Mouse (Mus musculus) lung, postnatal 36 days (tissue): ENCODE data around the gene Immp2l.

Experiments
- DNase-seq: peaks from one replicate; pipeline ENCODE4 v3.0.0; 2022; ENCODE audit warnings: mixed read lengths

Gene Immp2l

DNA sequence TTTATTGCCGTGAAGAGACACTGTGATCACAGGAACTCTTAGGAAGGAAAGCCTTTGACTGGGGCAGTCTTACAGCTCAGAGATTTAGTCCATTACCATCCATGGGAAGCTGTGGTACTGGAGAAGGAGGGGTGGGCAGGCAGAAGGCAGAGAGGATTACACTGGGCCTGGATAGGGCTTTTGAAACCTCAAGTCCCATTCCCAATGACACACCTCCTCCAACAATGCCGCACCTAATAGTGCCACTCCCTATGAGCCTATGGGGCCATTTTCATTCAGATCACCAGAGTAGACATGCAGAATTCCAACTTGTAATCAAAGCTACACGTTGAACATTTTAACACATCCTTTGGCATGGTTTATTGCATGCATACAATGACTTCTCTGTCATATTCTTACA, 29.0 kb downstream of the Immp2l start:
- DNase-seq: no peak

DNA sequence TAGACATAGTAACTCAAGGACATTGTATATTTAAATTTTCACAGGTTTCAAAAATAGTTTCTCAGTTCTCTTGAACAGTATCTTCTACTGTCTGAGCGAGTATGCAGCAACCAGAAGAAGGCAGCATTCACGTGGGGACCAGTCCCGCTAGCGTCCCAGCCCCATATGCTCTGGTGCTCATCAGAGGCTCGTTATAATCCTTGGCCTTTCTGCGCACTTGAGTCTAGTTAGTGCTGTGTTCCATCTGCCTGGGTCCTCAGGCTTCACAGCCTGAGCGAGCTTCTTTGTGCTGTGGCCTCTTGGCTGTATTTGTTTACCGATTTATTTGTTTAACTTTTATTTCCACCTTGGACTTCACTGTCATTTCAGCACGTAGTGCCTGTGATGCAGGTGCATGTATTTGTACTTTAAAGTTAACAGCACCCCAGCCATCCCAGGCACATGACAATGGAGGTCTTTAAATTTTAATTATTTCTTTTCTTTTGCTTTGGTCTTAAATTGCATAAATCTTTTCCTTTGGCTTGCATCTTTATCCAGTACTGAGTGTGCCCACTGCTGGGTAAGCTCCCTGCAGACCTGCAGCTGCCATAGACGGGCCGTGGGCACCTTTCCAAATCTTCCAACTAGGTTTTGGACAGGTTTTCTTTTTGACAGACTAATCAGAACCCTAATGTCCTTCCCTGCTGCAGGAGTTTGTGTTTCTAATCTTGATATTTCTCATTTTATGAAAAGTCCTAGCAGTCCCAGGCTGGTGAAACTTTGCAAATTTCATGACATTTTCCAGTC, 30.3 kb downstream of the Immp2l start:
- no peak for DNase-seq

DNA sequence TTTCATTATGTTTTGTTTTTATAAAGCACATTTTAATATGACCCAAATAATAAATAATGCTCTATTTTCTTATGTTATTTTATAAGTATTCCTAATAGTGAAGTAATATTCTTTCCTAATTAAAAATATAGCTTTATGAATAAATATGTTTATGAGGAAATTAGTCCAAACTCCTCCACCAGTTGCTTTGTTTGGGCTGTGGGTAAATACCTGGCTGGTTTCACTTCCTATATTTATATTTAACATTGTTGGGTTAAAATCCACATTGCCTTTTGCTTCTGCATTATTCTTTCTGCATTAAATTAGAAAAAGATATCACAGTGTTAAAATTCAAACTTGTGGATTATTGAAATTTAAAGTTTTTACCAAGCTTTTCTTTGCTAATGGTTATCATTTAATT, 32.1 kb downstream of the Immp2l start:
- no peak for DNase-seq

DNA sequence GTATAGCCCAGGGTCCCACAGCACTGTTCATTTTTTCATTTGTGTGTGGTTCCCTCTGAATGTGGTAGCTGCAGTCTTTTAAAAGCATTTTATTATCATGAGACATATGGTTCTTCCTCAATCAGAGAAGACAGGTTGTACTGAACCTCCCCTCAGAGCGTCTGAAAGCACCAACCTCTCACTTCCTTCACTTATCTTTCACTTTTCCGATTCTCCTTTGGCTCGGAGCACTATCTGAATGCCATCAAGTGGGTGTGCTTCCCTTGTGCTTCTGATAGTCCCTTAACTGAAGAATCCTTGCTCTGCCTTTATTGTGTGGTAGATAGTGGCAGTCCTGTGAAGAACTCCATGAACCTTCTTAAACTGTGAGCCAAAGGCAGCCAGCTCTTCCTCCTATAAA, 39.4 kb downstream of the Immp2l start:
- no peak for DNase-seq

DNA sequence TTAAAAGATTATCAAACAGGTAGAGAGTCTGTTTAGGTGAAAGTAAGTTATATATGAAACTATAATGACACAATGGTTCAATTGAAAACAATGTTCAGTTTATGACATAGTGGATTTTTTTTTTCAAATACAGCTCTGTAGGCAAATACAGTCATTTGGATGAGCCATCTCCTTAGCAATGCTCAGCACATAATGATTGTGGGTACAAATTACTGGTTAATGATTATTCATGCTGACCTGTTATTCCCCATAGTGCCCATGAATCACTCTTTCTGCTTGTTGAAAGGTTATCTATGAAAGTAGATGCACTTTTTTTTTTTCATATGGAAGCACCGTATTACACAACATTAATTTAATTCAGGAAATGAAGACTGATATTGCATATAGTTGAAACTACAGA, 58.0 kb downstream of the Immp2l start:
- DNase-seq: no peak

DNA sequence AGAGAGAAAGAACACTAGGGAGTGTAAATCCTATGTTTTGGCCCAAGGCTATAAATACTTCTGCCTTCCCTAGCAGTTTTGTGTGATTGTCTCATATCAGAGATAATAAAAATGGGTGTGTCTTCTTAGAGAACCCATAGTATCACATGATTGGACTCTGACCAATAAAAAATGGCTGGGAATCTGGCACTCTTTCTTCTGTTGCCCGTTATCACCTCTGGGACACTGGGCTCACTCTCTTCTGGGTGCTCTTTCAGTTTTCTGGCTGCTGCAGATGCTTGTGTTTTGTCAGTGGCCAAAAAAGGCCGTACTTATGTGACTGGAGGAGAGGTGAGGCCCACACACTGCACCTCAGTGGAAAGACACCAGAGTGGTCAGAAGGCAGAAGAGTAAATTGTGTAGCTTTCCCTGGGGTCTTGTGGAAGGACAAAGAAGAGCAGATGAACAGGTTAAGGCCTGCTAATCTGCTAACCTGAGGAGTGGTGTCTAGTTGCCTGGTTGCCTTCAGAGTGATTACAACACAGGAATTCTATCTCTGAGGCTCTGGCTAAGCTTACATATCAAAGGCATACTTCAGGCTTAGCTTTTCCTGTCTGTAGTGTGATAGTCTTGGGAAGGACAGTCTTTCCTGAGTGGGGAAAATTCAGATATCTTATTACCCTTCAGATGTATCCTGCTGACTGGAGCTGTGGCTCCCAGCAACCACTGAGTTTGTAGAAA, 60.6 kb downstream of the Immp2l start:
- DNase-seq: no peak

DNA sequence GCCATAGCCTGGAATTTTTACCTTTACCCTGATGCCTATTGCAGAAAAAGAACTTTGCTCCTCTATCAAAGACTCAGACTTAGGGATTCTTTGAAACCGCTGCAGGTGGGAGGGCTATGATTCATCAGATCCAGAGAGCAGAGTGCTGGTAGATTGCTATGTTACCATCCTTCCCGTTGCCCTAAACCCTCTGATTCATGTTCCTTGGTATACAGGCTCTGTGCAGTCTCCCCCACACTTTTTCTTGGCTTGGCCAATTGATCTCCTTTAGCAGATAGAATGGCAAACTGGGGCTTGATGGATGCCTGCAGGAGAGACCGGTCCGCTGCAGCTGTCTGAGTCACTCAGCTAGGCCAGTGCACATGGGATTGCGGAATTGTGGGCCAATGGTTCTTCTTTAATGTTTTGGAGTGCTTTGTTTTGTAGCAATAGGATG, 66.1 kb downstream of the Immp2l start:
- DNase-seq: no peak

DNA sequence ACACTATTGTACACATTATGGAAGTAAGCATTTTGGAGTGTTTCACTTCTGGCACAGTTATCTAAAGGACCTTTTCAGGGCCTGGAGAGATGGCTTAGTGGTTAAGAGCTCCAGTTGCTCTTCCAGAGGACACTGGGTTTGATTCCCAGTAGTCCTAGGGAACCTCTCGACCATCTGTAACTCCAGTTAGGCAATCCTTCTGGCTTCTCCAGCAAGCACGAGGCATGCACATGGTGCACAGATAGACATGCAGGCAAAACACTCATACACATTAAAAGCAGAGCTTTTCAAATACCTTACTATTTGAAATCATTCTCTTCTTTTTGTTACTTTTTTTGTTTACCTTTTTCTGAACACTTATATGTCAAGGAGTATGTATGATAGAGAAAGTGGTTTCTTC, 66.9 kb downstream of the Immp2l start:
- no peak for DNase-seq

DNA sequence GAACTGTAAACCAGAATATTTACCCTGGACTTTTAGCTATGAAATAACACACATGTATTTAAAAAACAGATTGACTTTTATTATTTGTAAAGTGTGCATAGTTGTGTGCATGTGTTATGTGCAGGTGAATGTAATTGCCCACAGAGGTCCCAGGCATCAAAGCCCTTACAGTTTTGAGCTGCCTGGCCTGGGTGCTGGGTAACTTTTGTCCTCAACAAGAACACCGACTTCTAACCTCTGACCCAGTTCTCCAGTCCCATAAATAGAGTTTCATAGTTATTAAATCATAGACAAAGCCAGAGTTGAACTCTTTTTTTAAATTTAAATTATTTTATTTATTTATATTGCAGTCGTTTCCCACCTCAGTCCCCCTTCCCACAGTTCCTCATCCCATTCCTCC, 67.4 kb downstream of the Immp2l start:
- no peak for DNase-seq

DNA sequence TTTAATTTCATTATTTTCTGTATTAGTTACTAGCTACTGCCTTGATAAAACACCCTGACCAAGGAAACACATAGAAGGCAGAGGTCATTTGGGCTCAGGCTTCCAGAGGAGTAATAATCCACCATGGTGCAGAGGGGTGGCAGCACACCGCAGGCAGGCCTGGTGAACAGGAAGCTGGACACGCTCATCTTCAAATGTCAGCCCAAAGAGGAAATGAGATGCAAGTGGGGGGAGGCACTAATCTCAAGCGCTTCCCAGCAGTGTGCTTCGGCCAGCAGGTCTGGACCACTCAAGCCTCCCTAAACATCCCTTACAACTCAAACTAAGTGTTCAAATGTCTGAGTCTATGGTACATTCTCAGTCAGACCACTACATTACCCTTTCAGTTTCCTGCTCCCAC, 72.2 kb downstream of the Immp2l start:
- no peak for DNase-seq

DNA sequence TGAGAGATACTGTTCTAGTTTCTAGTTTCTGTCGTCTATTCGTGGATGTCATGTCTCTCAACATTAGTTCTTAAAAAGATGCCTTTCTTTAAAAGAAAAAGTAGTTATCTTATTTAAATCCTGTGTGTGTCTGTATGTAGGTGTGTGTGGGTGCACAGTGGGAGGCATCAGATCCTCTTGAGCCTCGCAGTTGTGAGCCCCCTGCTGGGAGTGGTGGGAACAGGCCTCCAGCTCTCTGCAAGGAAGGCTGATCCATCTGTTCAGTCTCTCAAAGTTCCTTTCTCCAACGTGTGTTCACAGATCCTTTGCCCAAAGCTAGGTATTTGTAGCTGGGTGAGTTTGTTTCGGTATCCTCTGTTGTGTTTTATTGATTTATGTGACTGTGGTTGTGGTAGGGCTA, 73.5 kb downstream of the Immp2l start:
- DNase-seq: peak; percentile 51

DNA sequence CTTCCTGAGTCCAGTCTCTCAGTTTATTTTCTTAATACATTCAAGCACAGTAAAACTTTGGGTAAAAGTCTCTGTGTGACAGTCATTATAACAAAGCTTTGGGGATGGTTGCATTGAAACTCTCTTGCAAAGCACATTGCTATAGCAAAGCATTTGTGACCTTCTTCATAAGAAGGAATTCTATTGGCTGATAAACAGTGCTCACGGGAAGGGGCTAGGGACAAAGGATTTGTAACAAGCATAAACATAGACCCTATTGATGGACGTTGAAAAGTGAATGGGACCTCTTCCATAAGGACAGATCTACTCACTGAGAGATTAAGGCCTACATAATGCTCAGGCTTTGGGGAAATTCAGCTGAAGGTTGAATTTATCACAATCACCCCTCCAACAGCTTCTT, 85.1 kb downstream of the Immp2l start:
- DNase-seq: no peak

DNA sequence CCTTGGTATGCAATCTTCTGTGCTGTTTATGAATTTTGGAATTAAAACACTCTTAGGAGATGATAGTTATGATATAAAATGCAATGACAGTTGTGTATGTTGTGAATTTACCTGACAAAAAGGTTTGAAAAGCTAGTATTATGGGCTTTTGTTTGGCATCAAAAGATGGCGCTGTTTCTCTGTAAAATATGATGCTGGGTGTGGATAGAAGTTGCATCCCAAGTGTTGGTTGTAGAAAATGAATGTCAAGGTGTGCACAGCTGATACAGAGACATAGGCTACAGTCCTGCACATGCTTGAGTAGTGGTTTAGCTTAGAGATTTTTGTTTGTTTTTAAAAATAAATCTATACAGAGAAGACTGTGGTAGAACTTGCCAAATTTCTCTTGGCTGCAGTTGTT, 87.6 kb downstream of the Immp2l start:
- DNase-seq: peak; percentile 50

DNA sequence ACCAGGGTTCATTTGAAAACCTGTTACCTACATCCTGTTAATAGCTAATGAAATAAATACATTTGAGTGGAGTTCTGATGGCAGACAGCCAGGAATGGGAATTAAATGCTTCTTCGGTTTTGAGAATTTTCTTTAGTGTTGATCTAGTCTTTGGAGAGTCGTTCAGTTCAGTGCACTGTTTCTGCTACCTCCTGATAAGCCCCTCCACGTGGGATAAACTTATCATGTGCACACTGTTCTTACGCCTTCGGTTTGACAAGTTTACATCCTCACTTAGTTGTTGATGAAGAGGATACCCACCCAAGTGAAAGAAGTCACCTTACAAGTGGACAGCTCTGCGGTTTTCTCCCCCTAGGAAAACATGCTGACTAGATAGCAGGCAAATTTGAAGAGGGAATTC, 88.2 kb downstream of the Immp2l start:
- DNase-seq: no peak

DNA sequence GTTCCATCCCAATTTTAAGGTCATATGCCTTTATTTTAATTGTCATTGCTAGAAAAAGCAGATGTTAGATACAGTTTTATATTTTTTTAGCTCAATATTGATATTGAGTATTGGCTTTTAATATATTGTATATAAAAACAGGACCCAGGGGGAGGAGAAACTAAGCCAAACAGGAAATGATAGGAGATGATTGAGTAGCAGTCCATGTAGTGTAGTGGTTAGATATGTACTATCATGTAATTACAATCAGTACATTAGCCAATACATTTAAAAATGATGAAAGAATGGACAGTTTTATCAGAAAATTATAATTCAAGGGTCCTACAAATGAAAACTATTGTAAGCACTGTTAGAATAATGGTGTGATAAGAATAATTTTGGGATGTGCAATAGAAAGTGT, 94.5 kb downstream of the Immp2l start:
- no peak for DNase-seq

DNA sequence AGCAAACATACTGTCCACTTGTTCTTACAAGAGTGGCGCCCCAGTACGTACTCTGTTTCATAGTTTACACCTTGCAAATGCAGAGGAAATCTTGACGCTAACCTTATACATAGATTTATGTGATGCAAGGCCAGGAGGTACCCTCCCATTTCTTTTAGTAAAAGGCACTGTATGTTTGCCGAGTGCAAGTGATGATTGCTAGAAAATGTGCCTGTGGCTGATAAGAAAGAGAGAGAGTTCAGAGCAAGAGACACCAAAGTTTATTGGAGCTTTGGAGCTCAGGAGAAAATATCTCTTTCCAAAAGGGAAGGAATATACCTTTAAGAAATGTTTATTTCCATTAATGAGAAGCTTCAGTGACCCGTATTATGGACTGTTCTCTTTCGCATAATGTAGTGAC, 95.8 kb downstream of the Immp2l start:
- no peak for DNase-seq

DNA sequence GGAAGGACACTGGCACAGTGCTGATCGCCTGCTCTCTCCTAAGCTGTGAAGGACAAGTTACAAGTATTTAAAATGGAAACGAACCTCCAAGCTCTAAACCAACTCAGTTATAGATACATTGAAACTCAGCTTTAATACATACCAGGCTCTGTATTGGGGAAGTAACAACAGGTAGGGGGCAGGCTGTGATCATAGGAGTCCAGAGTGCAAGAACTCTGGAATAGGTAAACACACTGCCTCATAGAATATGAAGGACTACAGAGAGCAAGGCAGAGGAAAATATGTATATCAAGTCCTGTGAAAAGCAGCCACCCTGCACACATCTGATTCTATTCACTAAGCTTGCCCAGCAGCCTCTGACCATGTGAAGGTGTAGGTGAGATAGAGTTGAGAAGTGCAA, 99.3 kb downstream of the Immp2l start:
- no peak for DNase-seq

DNA sequence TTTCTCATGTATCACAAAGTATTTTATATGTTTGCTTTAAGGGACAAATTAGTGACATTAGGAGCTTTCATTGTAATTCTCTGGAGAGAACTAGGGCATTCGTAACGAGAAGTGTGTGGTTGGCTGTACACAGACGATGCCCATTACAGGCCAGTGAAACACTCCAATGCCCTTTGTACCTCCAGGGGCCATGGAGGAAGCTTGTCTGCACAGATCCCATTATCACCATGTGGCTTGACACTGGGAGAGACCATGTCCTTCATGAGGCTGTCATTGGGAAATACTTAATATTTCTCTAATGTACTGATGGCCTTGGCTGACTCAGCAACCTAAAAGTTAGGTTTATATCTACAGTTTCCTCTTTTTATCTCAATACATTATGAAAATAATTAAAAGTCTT, 111.0 kb downstream of the Immp2l start:
- DNase-seq: no peak

DNA sequence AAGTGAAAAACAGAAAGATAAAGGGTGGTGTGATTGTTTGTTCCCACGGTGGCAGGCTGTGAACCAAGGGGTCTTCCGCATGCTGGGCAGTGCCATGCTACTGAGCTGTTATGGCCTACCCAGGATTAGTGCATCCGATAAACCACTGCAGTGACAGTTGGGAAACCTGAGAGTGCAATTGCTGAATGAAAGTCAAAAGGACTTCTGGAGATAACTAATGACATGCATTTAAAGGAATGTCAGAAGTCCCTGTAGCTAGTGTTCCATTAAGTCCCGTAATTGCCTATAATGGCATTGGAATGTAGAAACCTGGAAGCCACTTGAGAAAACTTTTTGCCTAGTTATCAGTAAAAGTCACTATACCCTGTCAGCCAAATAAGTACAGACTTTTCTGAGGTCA, 135.7 kb downstream of the Immp2l start:
- no peak for DNase-seq

DNA sequence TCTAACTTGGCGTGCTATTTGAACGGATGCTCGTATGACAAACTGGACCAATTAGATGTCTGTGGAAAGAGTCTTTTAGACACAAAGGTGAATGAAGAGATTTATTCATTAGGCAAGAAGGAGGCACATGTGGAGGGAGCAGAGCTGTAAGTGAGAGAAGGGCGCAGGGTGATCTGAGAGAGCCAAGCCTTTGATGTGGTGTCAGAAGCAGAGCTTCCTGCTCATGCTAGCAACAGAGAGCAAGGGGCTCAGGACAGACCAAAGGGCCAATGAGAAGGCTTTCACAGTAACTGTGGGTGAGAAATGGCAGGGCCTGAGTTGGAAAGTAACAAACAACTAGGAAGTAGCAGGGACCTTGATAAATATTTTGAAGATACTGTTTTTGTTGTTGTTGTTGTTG, 143.9 kb downstream of the Immp2l start:
- DNase-seq: no peak

DNA sequence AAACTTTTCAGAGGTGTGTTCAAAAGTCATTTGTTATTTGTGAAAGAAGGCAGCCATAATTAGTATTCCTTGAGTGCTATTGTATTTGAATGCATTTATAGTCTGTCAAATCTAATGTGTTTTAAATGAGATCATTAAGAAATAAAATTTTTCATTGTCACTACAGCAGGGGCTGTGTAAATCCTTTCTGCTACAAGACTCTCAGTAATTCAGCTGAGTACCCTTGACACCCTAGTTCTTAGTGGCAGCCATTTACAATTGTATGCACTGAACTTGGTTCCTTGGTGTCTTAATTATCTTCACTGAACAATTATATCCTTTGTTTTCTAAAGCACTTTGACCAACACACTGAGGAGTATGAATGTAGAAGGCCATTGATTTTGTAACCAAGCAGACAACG, 146.2 kb downstream of the Immp2l start:
- no peak for DNase-seq

DNA sequence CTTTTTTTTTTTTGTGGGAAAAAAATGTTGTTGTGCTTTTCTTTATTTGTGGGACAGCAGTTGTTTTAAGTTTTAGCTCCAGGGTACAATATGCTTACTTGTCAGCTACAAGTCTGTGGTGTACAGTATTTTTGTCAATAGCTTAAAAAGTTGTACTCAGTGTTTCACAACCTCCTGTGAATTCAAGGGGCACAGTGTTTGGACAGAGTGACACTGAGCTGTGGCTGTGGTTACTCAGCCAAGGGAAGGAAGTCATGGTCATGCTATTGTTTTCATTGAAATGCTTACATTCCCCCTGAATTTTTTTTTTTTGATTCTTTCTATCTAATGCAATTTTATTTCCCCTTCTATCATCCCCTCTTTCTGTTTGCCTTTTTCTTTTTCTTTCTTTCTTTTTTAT, 159.0 kb downstream of the Immp2l start:
- DNase-seq: no peak

DNA sequence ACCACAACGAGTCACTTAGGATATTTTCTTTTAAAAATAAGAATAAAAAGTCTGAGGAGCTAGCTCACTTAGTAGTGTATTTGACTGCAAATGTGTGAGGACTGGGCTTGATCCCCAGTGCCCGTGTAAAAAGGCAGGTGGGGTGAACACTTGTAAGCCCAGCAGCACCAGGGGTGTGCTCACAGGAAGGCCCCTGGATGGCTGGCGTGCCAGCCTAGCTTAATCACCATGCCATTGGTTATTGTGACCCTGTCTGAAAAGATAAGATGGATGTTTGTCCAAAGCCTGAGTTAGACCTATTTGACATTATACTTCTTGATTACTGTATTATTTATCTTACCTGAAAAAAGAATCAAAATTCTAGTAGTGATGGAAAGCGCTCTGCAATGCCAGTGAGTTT, 161.2 kb downstream of the Immp2l start:
- no peak for DNase-seq

DNA sequence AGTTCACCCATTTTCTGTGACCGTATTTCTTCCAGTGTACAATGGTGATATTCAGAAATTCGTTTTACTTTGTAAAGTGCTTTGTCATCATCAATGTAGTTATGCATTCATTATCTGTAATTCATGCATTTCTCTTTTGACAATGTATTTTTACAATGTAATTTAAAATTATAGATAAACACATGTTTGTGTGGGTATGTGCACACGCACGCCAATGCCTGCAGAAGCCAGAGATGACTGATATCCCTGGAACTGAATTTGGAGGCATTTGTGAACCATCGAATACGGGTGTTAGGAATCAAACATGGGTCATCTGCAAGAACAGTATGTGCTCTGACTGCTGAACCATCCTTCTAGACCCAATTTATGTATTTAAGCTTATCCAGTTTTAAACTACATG, 161.6 kb downstream of the Immp2l start:
- no peak for DNase-seq

DNA sequence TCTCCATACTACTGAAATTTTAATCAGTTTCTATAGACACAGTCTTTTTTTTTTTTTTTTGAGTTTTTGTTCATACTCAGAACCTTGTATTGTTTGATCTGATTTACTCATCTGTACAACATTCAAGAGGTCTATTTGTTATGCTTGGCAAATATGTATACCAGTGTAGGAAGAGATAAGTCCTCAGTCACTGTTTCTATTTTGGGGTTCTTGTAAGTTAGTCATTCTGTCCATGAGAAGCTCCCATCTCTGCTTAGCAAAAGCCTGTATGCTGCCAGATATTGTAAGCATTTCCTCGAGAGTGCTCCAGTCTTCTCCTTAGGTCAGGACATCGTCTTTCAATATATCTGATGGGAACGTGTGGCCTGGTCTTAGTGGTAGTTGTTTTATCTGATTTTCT, 168.9 kb downstream of the Immp2l start:
- DNase-seq: no peak
